Mouse (Mus musculus): Measurements from ENCODE around the gene Col5a1. TPM values are rescaled to one million over a fixed set of nuclear protein-coding genes. Genes with fewer than 3 reads are reported as not detected.

Gene Col5a1
- polyA plus RNA-seq, 1 experiment from 2014 or later: 47.7 TPM

DNA sequence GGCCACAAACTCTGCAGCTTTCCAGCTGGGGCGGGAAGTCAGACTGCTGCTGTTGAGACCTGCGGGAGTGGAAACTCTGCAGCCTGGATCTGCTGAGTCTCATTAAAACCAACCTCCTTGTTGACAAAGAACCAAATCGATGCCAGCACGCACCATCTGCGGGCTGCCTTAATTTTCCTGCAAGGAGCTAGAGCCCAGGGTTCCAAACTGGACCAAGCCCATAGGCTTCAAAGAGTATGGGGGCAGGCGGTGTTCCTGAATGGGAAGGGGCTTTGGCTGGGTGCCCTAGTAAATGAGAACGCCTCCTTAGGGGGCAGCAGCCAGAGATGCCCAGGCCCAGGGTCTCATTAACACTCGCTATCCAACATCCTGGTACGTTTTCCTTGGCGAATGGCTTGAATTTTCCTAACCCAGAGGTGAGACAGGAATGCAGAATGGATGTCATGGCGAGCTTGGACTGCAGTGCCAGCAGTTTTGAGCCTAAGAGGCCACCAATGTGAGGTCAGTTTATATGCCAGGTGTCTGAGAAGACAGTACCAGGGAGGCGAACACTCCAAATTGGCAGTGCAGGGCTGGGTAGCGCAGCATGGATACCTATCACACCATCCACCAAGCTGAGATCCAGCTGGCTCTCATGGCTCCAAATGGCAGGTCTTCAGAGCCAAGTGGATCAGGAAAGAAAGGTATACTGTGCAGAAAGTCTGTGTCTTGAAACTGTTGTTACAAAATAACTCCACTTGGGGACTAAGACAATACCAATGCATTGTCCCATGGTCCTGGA lies 9.3 kb upstream of the Col5a1 start:
- Histone ChIP-seq H3K36me3 (ENCODE audit: insufficient read depth, low read length) (no peaks in the 10 kb centered on the region), H3K4me3 (ENCODE audit: low read depth, low read length) (no peak overlapping the region), H3K27ac (ENCODE audit: low read length) (no peak overlapping the region), H3K9ac (replicated peaks; ENCODE audit: low read depth) (no peak overlapping the region), H3K9me3 (ENCODE audit: low read length) (no peaks in the 10 kb centered on the region), H3K4me1 (ENCODE audit: insufficient read depth, low read depth, low read length) (peaks cover 4% of the 10 kb centered on the region; the same call in 1 of the 2 replicates), H3K4me2 (replicated peaks; ENCODE audit: low read depth, low read length) (no peak overlapping the region), H3K27me3 (replicated peaks; ENCODE audit: insufficient read depth, low read length) (no peaks in the 10 kb centered on the region)
- DNase-seq (ENCODE audit: low spot score): no peak
- 84% methylated on average over 13 of the region's 13 CpGs for WGBS
- ATAC-seq: no peak
- TF ChIP-seq CTCF (IDR thresholded peaks at IDR 0.05): no peak
- no peak for TF ChIP-seq EP300 (IDR thresholded peaks at IDR 0.05)

DNA sequence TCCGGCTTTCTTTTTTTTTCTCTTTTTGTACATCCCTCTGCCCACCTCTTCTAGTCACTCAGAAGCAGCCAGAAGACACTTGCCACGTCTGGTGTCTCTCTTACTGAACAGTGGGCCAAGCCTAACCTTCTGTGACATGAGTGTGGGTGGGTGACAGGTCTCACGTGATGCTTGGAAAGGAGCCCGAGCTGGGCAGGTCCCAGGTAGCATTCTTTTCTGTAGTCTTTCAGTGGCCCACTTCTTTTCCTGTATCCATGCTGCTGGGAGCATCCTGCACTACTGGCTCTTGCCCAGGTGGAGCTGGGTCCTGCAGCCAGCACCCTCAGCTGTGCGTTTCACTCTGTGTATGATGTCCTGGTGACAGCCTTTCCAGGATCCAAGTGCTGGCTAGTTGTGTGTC lies 8.2 kb upstream of the Col5a1 start:
- no peak for DNase-seq (ENCODE audit: low spot score)
- TF ChIP-seq CTCF (IDR thresholded peaks at IDR 0.05): no peak
- TF ChIP-seq EP300 (IDR thresholded peaks at IDR 0.05): no peak
- H3K9ac ChIP-seq (replicated peaks; ENCODE audit: low read depth): no peak overlapping the region
- H3K4me1 ChIP-seq (ENCODE audit: insufficient read depth, low read depth, low read length): peaks cover 4% of the 10 kb centered on the region; the same call in 1 of the 2 replicates
- no peaks in the 10 kb centered on the region for H3K27me3 ChIP-seq (replicated peaks; ENCODE audit: insufficient read depth, low read length)
- no peak overlapping the region for H3K4me3 ChIP-seq (ENCODE audit: low read depth, low read length)
- H3K9me3 ChIP-seq (ENCODE audit: low read length): no peaks in the 10 kb centered on the region
- no peaks in the 10 kb centered on the region for H3K36me3 ChIP-seq (ENCODE audit: insufficient read depth, low read length)
- ATAC-seq: no peak
- WGBS: 73% methylated on average over 5 of the region's 5 CpGs
- H3K4me2 ChIP-seq (replicated peaks; ENCODE audit: low read depth, low read length): no peak overlapping the region
- H3K27ac ChIP-seq (ENCODE audit: low read length): no peak overlapping the region

DNA sequence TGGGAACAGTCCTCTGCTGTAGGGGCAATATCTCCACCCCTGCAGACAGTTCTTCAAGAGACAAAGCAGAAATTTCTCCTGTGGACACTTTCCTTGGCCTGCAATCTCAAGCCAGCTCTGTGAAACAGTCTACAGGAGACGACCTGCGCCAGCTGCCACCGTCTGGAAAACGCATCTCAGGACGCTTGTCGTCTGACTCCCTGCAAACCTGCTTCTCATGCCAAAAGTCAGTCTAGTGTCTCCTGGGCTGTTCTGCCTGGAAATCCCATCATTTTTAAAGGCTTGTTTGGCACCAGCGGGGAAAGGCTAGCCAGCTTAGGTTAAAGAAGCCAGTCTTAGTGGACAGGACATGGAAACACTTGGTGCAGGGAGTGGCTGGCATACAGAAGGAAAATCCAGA lies 2.9 kb upstream of the Col5a1 start:
- H3K27me3 ChIP-seq (replicated peaks; ENCODE audit: insufficient read depth, low read length): peaks cover 4% of the 10 kb centered on the region; the same call in 1 of the 2 replicates
- no peak overlapping the region for H3K4me3 ChIP-seq (ENCODE audit: low read depth, low read length)
- no peak overlapping the region for H3K9ac ChIP-seq (replicated peaks; ENCODE audit: low read depth)
- H3K9me3 ChIP-seq (ENCODE audit: low read length): no peaks in the 10 kb centered on the region
- no peak for DNase-seq (ENCODE audit: low spot score)
- H3K4me1 ChIP-seq (ENCODE audit: insufficient read depth, low read depth, low read length): peaks cover under 1% of the 10 kb centered on the region; the same call in 1 of the 2 replicates
- TF ChIP-seq EP300 (IDR thresholded peaks at IDR 0.05): no peak
- TF ChIP-seq CTCF (IDR thresholded peaks at IDR 0.05): no peak
- H3K36me3 ChIP-seq (ENCODE audit: insufficient read depth, low read length): no peaks in the 10 kb centered on the region
- no peak overlapping the region for H3K4me2 ChIP-seq (replicated peaks; ENCODE audit: low read depth, low read length)
- 67% methylated on average over 7 of the region's 7 CpGs for WGBS
- no peak overlapping the region for H3K27ac ChIP-seq (ENCODE audit: low read length)
- no peak for ATAC-seq

DNA sequence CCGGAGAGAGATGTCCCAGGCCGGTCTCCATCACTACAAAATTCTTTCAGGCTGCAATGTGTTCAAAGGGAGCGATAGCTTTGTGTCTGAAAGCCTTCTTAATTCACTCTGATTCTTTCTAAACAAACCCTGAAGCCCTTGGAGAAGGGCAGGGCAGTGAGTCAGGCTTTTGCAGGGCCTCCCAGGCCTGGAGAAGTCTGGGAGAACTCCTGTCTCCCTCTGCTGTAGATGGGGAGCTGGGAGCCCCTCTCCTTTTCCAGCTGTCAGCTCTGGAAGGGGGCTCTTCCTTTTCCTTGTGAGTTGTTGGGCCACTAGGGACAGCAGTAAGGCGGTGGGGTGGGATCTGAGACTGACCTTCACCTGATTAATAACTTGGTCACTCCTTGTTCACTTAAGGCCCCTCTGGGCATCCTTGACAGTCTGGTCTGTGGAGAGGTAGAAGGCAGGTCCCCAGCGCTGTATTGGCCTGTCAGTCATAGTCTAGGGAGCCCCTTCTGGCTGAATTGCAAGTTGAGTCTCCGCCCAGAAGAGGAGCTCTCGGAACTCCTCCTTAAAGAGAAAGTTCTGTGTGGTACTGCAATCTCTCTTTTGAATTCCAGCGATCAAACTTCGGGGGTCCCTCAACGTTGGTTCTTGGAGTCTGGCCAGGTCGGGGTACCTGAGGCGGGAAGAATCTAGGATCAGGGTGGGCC lies 623 bp upstream of the Col5a1 start:
- H3K36me3 ChIP-seq (ENCODE audit: insufficient read depth, low read length): no peaks in the 10 kb centered on the region
- H3K4me1 ChIP-seq (ENCODE audit: insufficient read depth, low read depth, low read length): peaks cover 4% of the 10 kb centered on the region; the same call in 1 of the 2 replicates
- ATAC-seq: peak; percentile 69
- peaks cover 4% of the 10 kb centered on the region; the same call in 1 of the 2 replicates for H3K27me3 ChIP-seq (replicated peaks; ENCODE audit: insufficient read depth, low read length)
- H3K27ac ChIP-seq (ENCODE audit: low read length): peak overlapping the region; percentile 80
- TF ChIP-seq EP300 (IDR thresholded peaks at IDR 0.05): no peak
- peak; percentile 37 for TF ChIP-seq CTCF (IDR thresholded peaks at IDR 0.05)
- H3K9ac ChIP-seq (replicated peaks; ENCODE audit: low read depth): peak overlapping the region; percentile 76
- H3K4me2 ChIP-seq (replicated peaks; ENCODE audit: low read depth, low read length): peak overlapping the region; percentile 92
- H3K4me3 ChIP-seq (ENCODE audit: low read depth, low read length): peak overlapping the region; percentile 70
- peak; percentile 81 for DNase-seq (ENCODE audit: low spot score)
- H3K9me3 ChIP-seq (ENCODE audit: low read length): no peaks in the 10 kb centered on the region
- WGBS: 8% methylated on average over 12 of the region's 12 CpGs

DNA sequence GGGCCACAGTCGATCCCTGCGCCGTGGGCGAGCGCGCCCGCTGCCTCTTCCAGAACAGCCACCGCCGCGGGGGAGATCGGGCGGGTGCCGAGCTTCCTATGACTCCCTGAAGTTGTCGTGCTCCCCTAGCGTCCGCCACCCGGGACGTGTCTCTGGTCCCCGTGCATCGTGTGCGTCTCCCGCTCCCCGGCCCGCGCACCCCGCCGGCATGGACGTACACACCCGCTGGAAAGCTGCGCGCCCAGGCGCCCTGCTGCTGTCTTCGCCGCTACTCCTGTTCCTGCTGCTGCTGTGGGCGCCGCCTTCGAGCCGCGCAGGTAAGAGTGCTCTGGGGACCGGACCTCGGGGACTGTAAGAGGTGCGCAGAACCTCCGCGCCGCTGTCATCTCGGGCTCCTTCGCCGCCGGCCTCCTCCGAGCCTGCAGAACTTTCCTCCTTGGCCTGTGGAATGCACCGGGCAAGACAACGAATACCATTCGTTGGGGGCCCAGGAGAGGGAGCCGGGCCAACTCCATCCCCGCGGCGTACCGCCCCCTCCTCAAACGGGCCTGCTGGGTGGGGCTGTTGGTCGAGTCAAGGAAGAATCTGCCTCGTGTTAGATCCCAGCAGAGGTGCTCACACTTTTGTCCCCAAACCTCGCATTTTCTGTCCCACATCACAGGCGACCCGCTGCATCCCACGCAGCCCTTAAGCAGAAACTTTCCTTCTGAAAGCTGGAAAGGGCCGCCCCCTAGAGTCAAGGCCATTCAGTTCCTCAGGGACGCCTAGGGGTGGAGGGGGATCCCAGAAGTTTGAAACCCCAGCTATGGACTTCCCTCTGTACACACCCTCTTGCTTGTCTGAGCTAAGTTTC lies 609 bp downstream of the Col5a1 start:
- DNase-seq (ENCODE audit: low spot score) (peak; percentile 81), ATAC-seq (peak; percentile 7)
- H3K9me3 ChIP-seq (ENCODE audit: low read length): no peaks in the 10 kb centered on the region
- TF ChIP-seq EP300 (IDR thresholded peaks at IDR 0.05) (no peak), CTCF (IDR thresholded peaks at IDR 0.05) (peak; percentile 75)
- peaks cover 4% of the 10 kb centered on the region; the same call in 1 of the 2 replicates for H3K27me3 ChIP-seq (replicated peaks; ENCODE audit: insufficient read depth, low read length)
- H3K27ac ChIP-seq (ENCODE audit: low read length): peak overlapping the region; percentile 80
- peak overlapping the region; percentile 92 for H3K4me2 ChIP-seq (replicated peaks; ENCODE audit: low read depth, low read length)
- peak overlapping the region; percentile 76 for H3K9ac ChIP-seq (replicated peaks; ENCODE audit: low read depth)
- 2% methylated on average over 66 of the region's 67 CpGs for WGBS
- H3K4me3 ChIP-seq (ENCODE audit: low read depth, low read length): peak overlapping the region; percentile 70
- no peaks in the 10 kb centered on the region for H3K36me3 ChIP-seq (ENCODE audit: insufficient read depth, low read length)
- peaks cover 4% of the 10 kb centered on the region; the same call in 1 of the 2 replicates for H3K4me1 ChIP-seq (ENCODE audit: insufficient read depth, low read depth, low read length)

Data from lung, postnatal 0 days (tissue).